In genomic region chr4:106795289-106795688, GRCm38 (mm10) we compare ENCODE assay signal across 30 mouse cellular contexts. TPM values are rescaled to one million over a fixed set of nuclear protein-coding genes. Genes with fewer than 3 reads are reported as not detected.
DNase-seq lines count a peak whose midpoint lies in the region; ATAC-seq and TF ChIP-seq lines count a peak whose summit lies in the region.
"Had no signal": no experiment of that assay in that cellular context is flagged by ENCODE, and none has a peak within 500 bp of the region (broad histone marks: within the 10 kb centered on the region; RNA-seq: fewer than 3 reads in every experiment).

No protein-coding gene starts in this region.

- no peak for TF ChIP-seq POLR2A in MEL (IDR thresholded peaks at IDR 0.05; ENCODE audit: control insufficient read depth in 1 of 2, insufficient read depth in 1 of 2, low read depth in 1 of 2, low read length in 2 of 2, poor library complexity in 1 of 2)
- TF ChIP-seq POLR2A in small intestine, adult 2 months (IDR thresholded peaks at IDR 0.05; ENCODE audit: low read depth, low read length) = no peak

- no peaks in the 10 kb centered on the region for H3K4me1 ChIP-seq in lung, embryonic 14.5 days (ENCODE audit: insufficient read depth)
- H3K4me1 ChIP-seq in lung, postnatal 0 days (ENCODE audit: insufficient read depth, low read depth, low read length) = no peaks in the 10 kb centered on the region
- peaks cover 22 to 42% of the 10 kb centered on the region in 2 experiments for H3K4me1 ChIP-seq in MEL (ENCODE audit: control insufficient read depth in 1 of 2, insufficient read depth in 2 of 2, low read length in 2 of 2)
- H3K4me1 ChIP-seq in small intestine, adult 2 months (ENCODE audit: control insufficient read depth, insufficient read depth, insufficient read length, low read length) = peaks cover 34% of the 10 kb centered on the region
- H3K4me1 ChIP-seq: forebrain, embryonic 15.5 days had no signal

- WGBS in lung, embryonic 14.5 days = 80% methylated on average over 2 of the region's 2 CpGs
- WGBS in lung, postnatal 0 days = 62% methylated on average over 2 of the region's 2 CpGs
- 87% methylated on average over 2 of the region's 2 CpGs for WGBS in small intestine, adult 2 months

- TF ChIP-seq CTCF in lung, embryonic 14.5 days (IDR thresholded peaks at IDR 0.05; ENCODE audit: low read depth) = no peak
- no peak for TF ChIP-seq CTCF in lung, postnatal 0 days (IDR thresholded peaks at IDR 0.05)
- no peak for TF ChIP-seq CTCF in MEL (IDR thresholded peaks at IDR 0.05 in 2 of 3, conservative IDR thresholded peaks at IDR 0.05 in 1 of 3; ENCODE audit: control insufficient read depth in 1 of 3, insufficient read depth in 1 of 3, low read depth in 2 of 3, low read length in 3 of 3, poor library complexity in 1 of 3, severe bottlenecking in 1 of 3)
- no peak for TF ChIP-seq CTCF in small intestine, adult 2 months (IDR thresholded peaks at IDR 0.05; ENCODE audit: extremely low read depth, insufficient read length, insufficient replicate concordance, low read depth, low read length)

- H3K36me3 ChIP-seq in lung, embryonic 14.5 days (ENCODE audit: insufficient read depth) = no peaks in the 10 kb centered on the region
- no peaks in the 10 kb centered on the region for H3K36me3 ChIP-seq in lung, postnatal 0 days (ENCODE audit: insufficient read depth, low read length)
- peaks cover 0 to 24% of the 10 kb centered on the region in 2 experiments; a peak in 2 of 4 replicates for H3K36me3 ChIP-seq in MEL (ENCODE audit: control insufficient read depth in 1 of 2, insufficient read depth in 2 of 2, low read length in 2 of 2)
- no peaks in the 10 kb centered on the region for H3K36me3 ChIP-seq in small intestine, adult 2 months (ENCODE audit: control insufficient read depth, insufficient read depth, low read length)
- H3K36me3 ChIP-seq: embryonic facial prominence, embryonic 10.5 days; embryonic facial prominence, embryonic 13.5 days; forebrain, embryonic 12.5 days; forebrain, embryonic 15.5 days; G1E; heart, embryonic 10.5 days; heart, embryonic 13.5 days had no signal

- TF ChIP-seq RAD21 in MEL (IDR thresholded peaks at IDR 0.05; ENCODE audit: low read depth, low read length) = no peak

- H3K4me2 ChIP-seq in lung, embryonic 14.5 days = no peak overlapping the region
- no peak overlapping the region for H3K4me2 ChIP-seq in lung, postnatal 0 days (replicated peaks; ENCODE audit: low read depth, low read length)
- H3K4me2 ChIP-seq: embryonic facial prominence, embryonic 13.5 days; forebrain, embryonic 12.5 days; forebrain, embryonic 15.5 days; heart, embryonic 13.5 days; hindbrain, embryonic 14.5 days had no signal

- no peak for ATAC-seq in CD4-positive, CD25-positive, alpha-beta regulatory T cell, adult 4 months
- no peak for ATAC-seq in lung, embryonic 14.5 days (ENCODE audit: insufficient read depth)
- no peak for ATAC-seq in lung, postnatal 0 days
- ATAC-seq: forebrain, embryonic 15.5 days; hindbrain, postnatal 0 days had no signal

- peak; percentile 40 for DNase-seq in CD4-positive, CD25-positive, alpha-beta regulatory T cell, adult 2 months (ENCODE audit: low read depth, low spot score)
- no peak for DNase-seq in lung, embryonic 14.5 days
- no peak for DNase-seq in lung, postnatal 0 days (ENCODE audit: low spot score)
- no peak for DNase-seq in MEL (ENCODE audit: low read depth, low spot score)
- DNase-seq in ovary, adult 18-20 months (ENCODE audit: low spot score) = no peak
- DNase-seq in cerebellum, adult 9-10 months = no peak
- DNase-seq: adrenal gland, adult 2 months; adrenal gland, postnatal 14 days; cerebellum, adult 11 months; cerebellum, adult 2 months; cerebellum, postnatal 10 days; cerebellum, postnatal 36 days; embryo, embryonic 11 days; gastrocnemius, postnatal 10 days; gastrocnemius, postnatal 36 days; heart, adult 2 months; heart, postnatal 14 days; heart, postnatal 4 days had no signal

- 0 out of 2 replicates have a peak overlapping the region, but pooled peaks have one; percentile 33 for H3K27ac ChIP-seq in lung, embryonic 14.5 days (ENCODE audit: low read depth)
- H3K27ac ChIP-seq in lung, postnatal 0 days (ENCODE audit: low read length) = no peak overlapping the region
- no peak overlapping the region for H3K27ac ChIP-seq in MEL (ENCODE audit: control insufficient read depth, low read depth, low read length)
- H3K27ac ChIP-seq in small intestine, adult 2 months (ENCODE audit: insufficient read depth, low read depth, low read length) = peak overlapping the region; percentile 64; the same call in 1 of the 2 replicates
- H3K27ac ChIP-seq: embryonic facial prominence, embryonic 10.5 days; embryonic facial prominence, embryonic 13.5 days; forebrain, embryonic 12.5 days; forebrain, embryonic 15.5 days; heart, adult 2 months; heart, embryonic 13.5 days; hindbrain, embryonic 14.5 days; hindbrain, postnatal 0 days had no signal

- no peak overlapping the region for H3K9ac ChIP-seq in lung, embryonic 14.5 days
- no peak overlapping the region for H3K9ac ChIP-seq in lung, postnatal 0 days (replicated peaks; ENCODE audit: low read depth)
- no peak overlapping the region for H3K9ac ChIP-seq in MEL (ENCODE audit: control insufficient read depth, low read depth, low read length, poor library complexity, severe bottlenecking)
- H3K9ac ChIP-seq: embryonic facial prominence, embryonic 13.5 days; forebrain, embryonic 12.5 days; forebrain, embryonic 15.5 days; heart, embryonic 13.5 days; hindbrain, embryonic 14.5 days had no signal

- TF ChIP-seq EP300 in lung, postnatal 0 days (IDR thresholded peaks at IDR 0.05) = no peak
- no peak for TF ChIP-seq EP300 in MEL (IDR thresholded peaks at IDR 0.05; ENCODE audit: low read depth in 1 of 2, low read length in 2 of 2)

- no peaks in the 10 kb centered on the region for H3K9me3 ChIP-seq in lung, embryonic 14.5 days (ENCODE audit: low read depth, low read length)
- no peaks in the 10 kb centered on the region for H3K9me3 ChIP-seq in lung, postnatal 0 days (ENCODE audit: low read length)
- H3K9me3 ChIP-seq in MEL (replicated peaks; ENCODE audit: insufficient read depth, low read length) = no peaks in the 10 kb centered on the region
- H3K9me3 ChIP-seq: embryonic facial prominence, embryonic 10.5 days; embryonic facial prominence, embryonic 13.5 days; forebrain, embryonic 12.5 days; forebrain, embryonic 15.5 days; G1E; heart, embryonic 10.5 days; heart, embryonic 13.5 days had no signal

- no peak overlapping the region for H3K4me3 ChIP-seq in lung, embryonic 14.5 days (ENCODE audit: low read depth, low read length)
- no peak overlapping the region for H3K4me3 ChIP-seq in lung, postnatal 0 days (ENCODE audit: low read depth, low read length)
- no peak overlapping the region for H3K4me3 ChIP-seq in MEL (ENCODE audit: control insufficient read depth in 1 of 2, insufficient read depth in 1 of 2, low read depth in 2 of 2, low read length in 2 of 2)
- no peak overlapping the region for H3K4me3 ChIP-seq in small intestine, adult 2 months (ENCODE audit: low read depth, low read length)
- H3K4me3 ChIP-seq: embryonic facial prominence, embryonic 10.5 days; embryonic facial prominence, embryonic 13.5 days; erythroblast, embryonic 14.5 days; forebrain, embryonic 12.5 days; forebrain, embryonic 15.5 days; heart, adult 2 months; heart, embryonic 10.5 days; heart, embryonic 13.5 days had no signal

- H3K79me2 ChIP-seq in MEL (ENCODE audit: control insufficient read depth, insufficient read depth, low read length, poor library complexity) = no peaks in the 10 kb centered on the region

- H3K27me3 ChIP-seq in lung, embryonic 14.5 days (ENCODE audit: insufficient read depth, low read length) = no peaks in the 10 kb centered on the region
- H3K27me3 ChIP-seq in lung, postnatal 0 days (replicated peaks; ENCODE audit: insufficient read depth, low read length) = no peaks in the 10 kb centered on the region
- H3K27me3 ChIP-seq in MEL (ENCODE audit: control insufficient read depth in 1 of 2, insufficient read depth in 2 of 2, low read length in 2 of 2) = no peaks in the 10 kb centered on the region
- no peaks in the 10 kb centered on the region for H3K27me3 ChIP-seq in small intestine, adult 2 months (ENCODE audit: control insufficient read depth, insufficient read depth, low read length)
- H3K27me3 ChIP-seq: embryonic facial prominence, embryonic 13.5 days; forebrain, embryonic 15.5 days; heart, embryonic 13.5 days had no signal

TF ChIP-seq in MEL, 35 proteins besides CTCF, POLR2A, EP300 and RAD21:
- 0 out of 2 replicates have a peak, but pooled peaks have one; percentile 8 for TF ChIP-seq ZNF384 (IDR thresholded peaks at IDR 0.05; ENCODE audit: low read depth, low read length)
- TF ChIP-seq TBP (IDR thresholded peaks at IDR 0.05; ENCODE audit: low read depth, low read length) = no peak

RNA-seq across cellular contexts. Expression of gene Acot11, which starts 9.5 kb away (rescaled TPM):
- 10 to 100 TPM in 1 of 2 experiments, 1 to 10 TPM in 1; 2.5 to 10.2 TPM for polyA plus RNA-seq in CD4-positive, CD25-positive, alpha-beta regulatory T cell, adult 4 months (2017; shearing (Covaris generic))
- 0.84 and 1.1 TPM in 2 replicates for polyA plus RNA-seq in lung, embryonic 14.5 days (2014; fragmentation: Nextera tagmentation; extraction: Ambion mirVana)
- polyA plus RNA-seq in lung, postnatal 0 days (2015; fragmentation: Nextera tagmentation; extraction: Ambion mirVana) = 0.93 and 0.96 TPM in 2 replicates
- 1.5 and 1.8 TPM in 2 replicates for total RNA-seq in MEL (2012; rRNA removed)
- polyA plus RNA-seq in MEL (2012; ENCODE audit: insufficient read depth in 1 of 2, insufficient read length in 2 of 2, low read depth in 1 of 2, low replicate concordance in 2 of 2, missing spikeins in 1 of 2) = 1 to 10 TPM in 1 of 2 experiments, not detected in 1; 2.5 TPM
- 24.9 and 32.1 TPM in 2 replicates for polyA plus RNA-seq in small intestine, adult 2 months (2012; rRNA removed)

Comparison
In these comparisons a context has a peak if more than half of its experiments do, and no peak if none do; other contexts are left out.
1. H3K27ac ChIP-seq: peak in lung, embryonic 14.5 days (single experiment) and small intestine, adult 2 months (single experiment); none in lung, postnatal 0 days (single experiment) and MEL (single experiment).